Mouse (Mus musculus) olfactory bulb, adult 2 months (tissue): ENCODE results near the gene Ubr1.

Experiments
- CTCF ChIP-seq: fragments of 200-500 bp; IDR thresholded peaks from 2 replicates; pipeline ENCODE4 v1.5.1; 2012; ENCODE audit warnings: low read depth, mild to moderate bottlenecking, low read length, moderate library complexity; ENCODE audit not compliant: insufficient read depth
- POLR2A ChIP-seq: fragments of 200-500 bp; IDR thresholded peaks from 2 replicates; pipeline ENCODE4 v1.6.1; 2012; ENCODE audit warnings: mild to moderate bottlenecking, low read depth, low read length, moderate library complexity; ENCODE audit not compliant: insufficient read depth

DNA sequence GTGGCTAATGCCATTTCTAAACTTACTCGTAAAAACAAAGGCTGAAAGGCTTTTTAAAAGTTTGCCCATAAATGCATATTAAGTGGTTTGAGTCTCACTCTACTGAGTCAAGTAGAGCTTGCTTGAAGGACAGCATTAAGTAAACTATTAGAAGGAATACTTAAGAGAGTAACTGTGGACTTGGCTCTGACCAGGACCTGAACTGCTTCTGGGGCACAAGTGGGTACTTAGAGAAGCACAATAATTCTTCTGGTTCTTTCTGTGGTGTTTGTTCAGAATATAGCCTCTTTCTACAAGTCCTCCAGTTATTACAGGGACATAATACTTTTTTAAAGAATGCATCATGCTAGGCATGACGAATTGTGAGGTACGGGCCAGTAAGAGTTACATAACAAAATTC is 5.0 kb downstream of the Ubr1 start:
- TF ChIP-seq CTCF = no peak
- TF ChIP-seq POLR2A = no peak
